Mouse (Mus musculus): ENCODE results near the gene Ncoa7.

Gene Ncoa7

DNA sequence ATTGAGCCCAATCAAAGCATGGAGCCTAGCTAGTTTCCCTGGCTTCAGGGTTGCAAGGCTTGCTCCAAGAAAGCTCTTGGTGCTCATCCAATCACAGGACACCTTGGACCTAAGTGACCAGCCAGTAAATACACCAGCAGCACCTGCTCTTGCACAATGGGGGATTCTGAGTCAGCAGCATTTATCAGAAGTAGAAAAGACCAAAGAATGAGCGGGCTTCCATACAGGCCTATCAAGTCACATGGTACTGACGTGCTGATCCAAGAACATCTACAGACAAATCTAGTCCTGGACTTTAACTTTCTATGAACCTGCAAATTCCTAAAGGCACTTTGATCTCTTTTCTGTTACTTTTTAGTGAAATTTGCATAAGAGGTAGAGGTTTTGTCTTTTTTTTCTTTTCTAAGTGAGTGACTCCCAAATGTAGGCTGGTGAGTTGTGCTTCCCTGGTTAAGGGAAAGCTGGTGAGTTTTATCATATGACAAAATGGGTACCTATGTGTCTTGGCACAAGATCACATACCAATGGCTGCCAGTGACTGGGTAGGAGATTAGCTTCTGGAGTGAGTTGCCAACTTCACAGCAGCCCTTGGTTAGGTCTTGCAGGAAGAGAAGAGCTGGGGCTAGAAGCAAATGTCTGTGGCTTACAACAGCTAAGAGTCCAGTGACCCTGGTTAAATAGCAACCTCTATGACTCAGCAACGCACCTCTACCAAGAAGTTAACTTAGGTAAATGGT is 57.7 kb downstream of the Ncoa7 start:
- no peak for DNase-seq (ENCODE audit: low read depth, low spot score)

DNA sequence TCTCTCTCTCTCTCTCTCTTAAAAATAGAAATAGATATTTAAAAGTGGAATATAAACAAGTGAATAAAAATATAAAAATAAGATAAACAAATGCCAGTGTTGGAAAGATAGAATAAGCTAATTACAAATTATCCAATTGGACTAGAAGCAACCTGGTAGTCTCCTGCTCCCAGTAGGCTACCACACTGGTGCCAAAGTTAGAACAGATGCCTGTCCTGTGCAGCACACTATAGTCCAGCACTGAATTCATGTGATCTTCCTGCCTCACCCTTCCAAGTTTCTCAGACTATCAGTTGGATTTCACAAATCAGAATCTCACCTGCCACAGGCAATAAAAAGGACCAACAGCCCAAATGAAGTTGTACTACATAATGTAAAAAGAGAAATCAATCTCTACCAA is 59.9 kb downstream of the Ncoa7 start:
- DNase-seq (ENCODE audit: low read depth, low spot score): no peak

DNA sequence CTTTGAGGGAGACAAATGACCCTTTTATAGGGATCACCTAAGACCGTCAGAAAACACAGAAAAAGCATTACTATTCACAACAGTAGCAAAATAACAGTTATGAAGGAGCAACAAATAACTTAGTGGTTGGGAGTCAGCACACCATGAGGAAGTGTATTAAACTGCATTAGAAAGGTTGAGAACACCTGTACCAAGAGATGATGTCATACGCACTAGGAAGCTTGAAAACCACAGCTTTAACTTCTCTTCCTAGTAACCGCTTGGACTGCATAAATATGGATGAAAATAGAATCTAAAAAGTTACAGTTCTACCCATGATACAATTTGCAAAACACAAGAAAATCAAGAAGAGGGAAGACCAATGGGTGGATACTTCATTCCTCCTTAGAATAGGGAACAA is 64.7 kb downstream of the Ncoa7 start:
- no peak for DNase-seq (ENCODE audit: low read depth, low spot score)

DNA sequence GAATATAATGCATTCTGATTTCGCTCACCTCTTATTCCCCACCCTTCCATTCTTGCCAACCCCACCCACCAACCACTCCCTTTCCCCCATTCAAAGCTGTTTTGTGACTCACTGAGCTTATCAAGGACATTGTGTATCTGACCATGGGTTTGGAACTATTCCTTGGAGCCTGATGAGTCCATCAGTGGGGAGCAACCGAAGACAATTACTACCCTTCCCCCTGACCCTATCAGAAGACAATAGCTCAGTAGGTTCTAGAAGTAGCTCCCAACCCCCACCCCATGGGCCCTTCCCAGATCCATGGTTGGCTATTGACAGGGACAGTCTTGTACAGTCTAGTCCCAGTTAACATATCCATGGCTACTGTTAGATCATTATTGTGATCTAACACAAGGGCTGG is 65.8 kb downstream of the Ncoa7 start:
- DNase-seq (ENCODE audit: low read depth, low spot score): no peak

DNA sequence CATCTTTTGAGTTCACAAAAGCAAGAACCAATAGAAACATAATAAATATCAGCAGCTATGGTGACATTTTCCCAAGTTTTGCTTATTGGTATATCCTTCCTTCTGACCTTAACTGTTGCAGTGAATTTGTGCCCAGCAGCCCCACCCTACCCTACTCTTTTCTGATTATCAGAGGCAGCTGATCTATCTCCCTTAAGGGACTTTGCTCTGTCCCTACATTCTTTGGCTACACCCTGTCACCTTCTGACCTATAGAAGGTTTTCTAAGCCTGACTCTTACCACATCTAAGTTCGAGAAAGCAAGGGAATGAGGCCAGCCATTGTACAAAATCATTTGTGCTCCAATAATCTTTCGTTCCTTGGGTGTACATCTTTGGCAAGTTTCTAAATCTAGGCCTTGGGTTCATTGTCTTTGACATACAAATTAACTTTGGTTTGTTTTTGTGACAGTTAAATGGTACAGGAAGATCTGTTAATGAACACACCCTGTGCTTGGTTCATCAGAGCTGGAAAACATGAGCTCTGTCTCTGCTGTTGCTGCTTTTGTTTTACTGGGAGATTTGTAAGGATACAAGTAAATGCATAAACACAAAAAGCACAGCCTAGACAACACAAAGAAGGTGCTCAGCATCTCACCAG is 69.9 kb downstream of the Ncoa7 start:
- no peak for DNase-seq (ENCODE audit: low read depth, low spot score)

DNA sequence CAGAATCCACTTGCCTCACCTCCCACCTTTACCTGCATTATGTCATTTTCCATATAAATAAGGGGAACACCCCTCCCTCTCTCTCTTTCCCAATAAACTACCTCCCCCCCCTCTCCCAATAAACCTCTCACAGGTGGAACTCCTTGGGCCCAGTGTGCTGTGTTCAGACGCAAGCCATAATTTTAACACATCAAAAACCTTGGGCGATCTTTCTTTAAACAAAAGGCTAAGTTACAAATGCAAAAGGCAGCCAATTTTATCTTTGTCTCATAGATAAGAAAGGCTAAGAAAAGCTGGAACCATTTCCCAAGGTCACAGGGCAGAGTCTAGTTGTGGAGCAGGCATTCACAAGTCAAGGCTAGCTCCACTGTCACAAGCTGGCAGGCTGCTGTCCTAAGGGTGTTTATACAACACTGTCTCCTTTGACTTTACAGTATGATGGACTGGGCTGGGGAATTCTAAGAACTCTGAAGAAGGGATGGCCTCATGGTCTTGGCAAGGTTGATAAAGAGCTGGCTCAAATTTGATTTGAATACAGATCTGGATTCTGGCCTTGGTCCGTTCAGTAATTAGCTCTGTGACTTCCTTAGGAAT is 71.7 kb downstream of the Ncoa7 start:
- no peak for DNase-seq (ENCODE audit: low read depth, low spot score)

DNA sequence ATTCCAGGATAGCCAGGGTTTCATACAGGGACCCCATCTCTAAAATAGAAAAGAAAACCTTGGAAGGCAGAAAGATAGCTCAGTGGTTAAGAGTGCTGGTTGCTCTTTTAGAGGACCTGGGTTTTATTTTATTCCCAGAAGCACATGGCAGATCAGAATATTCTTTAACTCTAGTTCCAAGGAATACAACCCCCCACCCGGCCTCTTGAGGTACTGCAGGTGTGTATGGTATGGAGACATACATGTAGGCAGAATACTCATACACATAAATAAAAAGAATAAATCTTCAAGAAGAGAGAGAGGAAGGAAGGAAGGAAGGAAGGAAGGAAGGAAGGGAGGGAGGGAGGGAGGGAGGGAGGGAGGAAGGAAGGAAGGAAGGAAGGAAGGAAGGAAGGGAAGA is 72.3 kb downstream of the Ncoa7 start:
- DNase-seq (ENCODE audit: low read depth, low spot score): no peak

DNA sequence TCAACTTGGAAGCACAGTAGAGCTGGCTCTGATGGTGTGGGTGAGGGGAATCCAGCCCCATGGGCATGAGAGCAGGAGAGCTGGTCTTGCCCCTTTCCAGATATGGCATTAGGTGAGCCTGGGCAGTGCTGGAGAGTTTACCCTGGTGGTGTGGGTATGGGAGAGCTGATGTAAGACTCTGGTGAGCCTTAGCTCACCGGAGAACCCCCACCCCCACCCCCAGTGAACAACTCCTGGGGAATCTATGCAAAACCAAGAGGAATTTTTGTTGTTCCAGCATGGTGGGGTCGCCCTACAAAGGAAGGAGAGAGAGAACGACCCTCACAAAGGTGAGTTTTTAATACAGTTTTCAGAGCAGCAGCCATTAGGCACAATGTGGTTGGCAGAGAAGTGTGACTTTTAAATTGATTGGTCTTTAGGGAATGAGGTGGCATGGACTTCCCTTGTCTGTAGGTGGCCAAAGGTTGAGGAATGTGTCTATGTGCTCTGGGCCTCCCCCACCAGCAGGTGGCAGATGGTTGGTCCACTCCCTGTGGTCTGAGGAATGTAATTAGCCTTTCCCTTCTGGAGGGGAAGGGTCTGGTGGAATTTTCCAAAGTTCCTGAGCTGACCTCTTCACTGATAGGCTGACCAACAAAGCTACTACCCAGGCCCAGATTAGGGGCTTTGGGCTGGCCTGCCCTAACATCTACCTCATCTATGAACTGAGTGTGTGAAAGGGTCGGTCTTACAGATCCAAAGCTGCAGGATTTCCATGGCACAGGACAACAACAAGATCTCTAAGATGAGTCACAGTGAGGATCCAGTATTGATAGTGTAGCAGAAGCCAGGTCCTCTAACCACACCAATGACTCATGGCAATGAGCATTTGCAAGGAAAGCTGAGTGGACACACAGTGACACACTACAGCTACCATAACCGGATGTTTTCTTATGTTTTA is 73.7 kb downstream of the Ncoa7 start:
- DNase-seq (ENCODE audit: low read depth, low spot score): no peak

DNA sequence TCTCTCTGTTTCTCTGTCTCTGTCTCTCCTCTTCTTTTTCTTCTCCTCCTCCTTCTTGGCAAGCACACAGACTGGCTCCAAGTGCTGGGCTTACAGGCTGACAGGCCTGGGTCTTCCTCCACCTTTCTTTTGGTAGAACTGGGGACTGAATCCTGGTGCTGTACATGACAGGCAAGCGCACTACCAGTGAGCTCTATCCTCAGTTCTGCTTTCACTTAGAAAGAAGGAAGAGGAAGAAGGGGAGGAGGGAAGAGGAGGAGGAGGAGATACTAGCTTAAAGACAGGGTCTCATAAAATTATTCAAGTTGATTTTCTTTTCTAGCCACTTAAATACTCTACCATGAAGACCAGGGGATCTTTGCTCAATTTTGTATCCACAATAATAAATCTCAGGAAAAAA is 80.1 kb downstream of the Ncoa7 start:
- DNase-seq (ENCODE audit: low read depth, low spot score): no peak

DNA sequence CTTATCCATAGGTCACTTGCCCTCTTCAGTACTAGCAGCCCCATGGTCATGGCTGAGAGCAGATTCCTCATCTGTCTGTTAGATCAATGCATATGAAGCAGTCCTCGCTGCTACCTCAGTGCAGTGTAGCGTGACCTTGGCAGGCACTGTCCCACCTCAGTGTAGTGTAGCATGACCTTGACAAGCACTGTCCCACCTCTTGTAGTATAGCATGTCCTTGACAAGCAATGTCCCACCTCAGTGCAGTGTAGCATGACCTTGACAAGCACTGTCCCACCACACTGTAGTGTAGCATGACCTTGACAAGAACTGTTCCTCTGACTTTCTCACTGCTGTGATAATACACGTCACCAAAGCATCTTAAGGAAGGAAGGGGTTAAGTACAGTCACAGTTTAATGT is 82.6 kb downstream of the Ncoa7 start:
- no peak for DNase-seq (ENCODE audit: low read depth, low spot score)

DNA sequence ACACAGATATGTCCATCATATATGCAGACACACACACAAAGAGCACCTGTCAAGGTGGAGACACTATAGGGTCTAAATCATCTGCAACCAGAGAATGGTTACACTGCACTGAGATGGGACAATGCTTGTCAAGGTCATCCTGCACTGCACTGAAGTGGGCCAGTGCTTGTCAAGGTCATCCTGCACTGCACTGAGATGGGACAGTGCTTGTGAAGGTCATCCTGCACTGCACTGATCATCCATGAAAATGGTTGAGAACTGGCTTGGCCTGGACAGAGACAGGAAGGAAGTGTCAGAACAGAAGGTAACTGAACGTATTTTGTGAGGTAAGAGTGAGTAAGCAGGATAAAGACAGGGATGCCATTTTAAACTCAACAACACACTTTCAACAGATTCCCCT is 83.2 kb downstream of the Ncoa7 start:
- no peak for DNase-seq (ENCODE audit: low read depth, low spot score)

DNA sequence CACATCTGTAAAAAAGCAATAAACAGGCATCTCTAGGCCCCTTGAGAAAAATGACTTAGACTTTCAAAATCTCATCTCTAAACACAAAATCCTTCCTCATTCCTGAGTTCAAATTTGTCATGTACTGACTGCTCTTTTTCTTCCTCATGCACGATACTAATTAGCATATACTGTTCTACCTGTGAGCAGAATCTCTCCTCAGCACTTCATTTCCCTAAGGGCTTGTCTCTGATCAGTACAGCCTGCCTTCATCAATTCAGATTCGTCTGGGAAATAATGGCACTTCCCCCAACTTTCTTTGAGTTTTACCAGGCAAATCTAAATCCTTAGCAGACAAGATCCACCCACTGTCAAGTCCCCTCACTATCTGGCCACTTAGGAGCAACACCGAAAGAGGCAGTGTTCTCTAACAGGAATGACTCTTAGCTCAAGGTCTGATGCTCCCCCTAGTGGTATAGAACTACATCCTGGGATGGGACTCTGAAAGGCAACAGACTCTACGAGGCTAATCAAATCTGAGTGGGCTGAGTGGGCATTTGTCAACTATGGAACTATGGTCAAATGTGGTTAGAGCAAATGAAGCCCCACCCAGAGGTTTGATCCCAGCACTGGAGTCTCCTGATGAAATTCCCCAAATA is 84.3 kb downstream of the Ncoa7 start:
- peak; percentile 84 for DNase-seq (ENCODE audit: low read depth, low spot score)

DNA sequence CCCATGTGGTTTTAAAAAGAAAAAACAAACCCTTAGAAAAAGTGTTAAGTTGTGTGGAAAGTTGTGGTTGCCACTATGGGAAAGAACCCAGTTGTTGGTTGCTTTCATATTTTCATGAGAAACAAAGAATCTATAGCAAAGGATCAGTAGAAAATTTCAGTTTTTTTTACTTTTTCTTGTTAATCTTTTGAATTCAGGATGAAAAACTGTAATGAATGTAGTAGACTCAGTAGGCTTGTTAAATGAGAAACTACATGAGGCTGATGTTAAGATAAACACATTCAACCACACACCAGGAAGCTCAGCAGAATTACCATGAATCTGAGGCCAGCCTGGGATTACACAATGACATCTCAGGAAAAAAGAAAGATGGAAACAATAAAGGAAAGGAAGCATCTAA is 87.0 kb downstream of the Ncoa7 start:
- peak; percentile 32 for DNase-seq (ENCODE audit: low read depth, low spot score)

DNA sequence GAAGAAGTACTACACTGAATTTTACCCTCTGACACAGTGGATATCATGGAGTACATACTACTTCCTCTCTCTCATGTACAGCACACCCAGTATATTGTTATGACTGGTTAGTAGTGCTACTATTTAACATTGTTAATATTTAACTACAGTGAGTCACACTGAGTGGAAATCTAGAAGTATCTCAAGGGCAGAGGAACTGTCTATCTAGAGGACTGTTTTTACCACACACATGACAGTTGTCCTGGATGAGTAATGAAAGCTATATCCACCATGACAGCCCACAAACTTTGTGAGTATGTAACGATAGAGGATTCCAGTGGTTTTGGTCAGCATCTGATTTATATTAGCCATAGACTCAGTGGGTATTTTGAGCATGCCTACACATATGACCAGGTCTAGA is 90.6 kb downstream of the Ncoa7 start:
- no peak for DNase-seq (ENCODE audit: low read depth, low spot score)

DNA sequence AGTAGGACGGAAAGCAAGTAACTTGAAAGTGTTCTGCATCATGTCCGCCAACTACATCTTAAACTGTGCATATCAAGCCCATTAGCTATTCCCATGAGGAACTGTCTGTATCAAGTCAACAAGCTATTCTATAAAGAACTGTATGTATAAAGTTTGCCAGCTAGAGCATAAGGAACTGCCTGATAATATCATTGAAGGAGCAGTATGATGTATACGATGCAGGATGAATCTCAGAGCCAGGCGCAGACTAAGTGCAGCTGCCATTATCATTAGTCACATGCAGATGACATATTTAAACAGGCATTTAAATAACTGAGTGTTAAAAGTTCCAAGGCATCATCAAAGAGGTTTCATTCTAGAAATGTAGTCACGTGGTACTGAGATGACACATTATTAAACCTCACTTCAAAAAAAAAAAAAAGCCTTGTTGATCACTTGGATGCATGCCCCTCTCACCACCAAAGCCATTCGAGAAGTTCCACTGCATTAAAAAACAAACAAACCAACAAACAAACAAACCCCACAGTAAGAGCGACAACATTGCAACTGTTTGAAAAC is 93.2 kb downstream of the Ncoa7 start:
- no peak for DNase-seq (ENCODE audit: low read depth, low spot score)

DNA sequence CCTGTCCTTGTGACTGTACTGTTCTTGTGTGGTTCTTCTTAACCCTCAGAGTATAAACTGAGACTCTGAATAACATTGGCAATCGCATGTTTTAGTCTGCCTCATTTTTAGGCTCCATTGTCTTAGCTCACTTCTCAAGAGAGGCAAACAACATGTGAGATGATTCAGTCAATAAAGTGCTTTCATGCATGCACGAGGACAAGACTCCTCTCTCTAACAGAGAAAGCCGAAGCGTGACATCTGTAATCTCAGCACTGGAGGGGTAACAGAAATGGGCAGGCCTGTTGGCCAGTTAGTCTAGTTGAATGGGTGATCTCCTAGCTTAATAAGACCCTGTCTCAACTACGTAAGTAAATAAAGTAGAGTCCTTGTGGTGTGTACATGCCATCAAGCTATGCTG is 95.1 kb downstream of the Ncoa7 start:
- DNase-seq (ENCODE audit: low read depth, low spot score): no peak

DNA sequence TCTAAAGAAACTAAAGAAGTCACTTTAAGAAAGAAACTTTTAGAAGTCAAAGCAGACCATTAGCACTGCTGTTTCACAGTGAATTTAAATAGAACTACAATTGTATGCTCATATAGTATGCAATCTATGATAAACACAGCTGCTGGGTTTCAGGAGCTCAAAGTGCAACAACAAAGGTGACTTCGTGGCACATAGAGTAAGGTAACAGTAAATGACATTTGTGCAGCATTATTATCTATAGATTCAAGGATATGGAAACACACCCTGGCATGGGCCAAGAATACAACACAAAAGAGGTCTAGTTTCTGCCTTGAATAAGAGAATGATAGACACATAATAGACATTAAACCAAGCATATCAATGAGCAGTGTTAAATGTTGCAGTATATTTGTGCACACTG is 100.5 kb downstream of the Ncoa7 start:
- no peak for DNase-seq (ENCODE audit: low read depth, low spot score)

DNA sequence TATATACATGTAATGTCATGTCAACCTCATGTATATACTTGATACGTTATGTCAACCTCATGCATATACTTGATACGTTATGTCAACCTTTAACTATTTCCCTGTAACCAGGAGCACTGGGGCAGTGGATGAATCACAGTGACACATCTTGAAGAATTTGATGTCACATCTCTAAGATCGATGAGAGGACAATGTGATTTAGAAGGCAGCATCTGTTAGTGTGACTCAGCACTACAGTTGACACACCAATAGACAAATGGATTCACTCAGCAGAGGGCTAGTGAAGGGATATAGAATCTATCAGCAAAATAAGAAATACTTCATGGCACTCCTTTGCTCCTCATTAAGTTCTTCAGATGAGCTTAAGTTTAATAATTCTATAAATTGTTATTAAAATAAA is 116.3 kb downstream of the Ncoa7 start:
- DNase-seq (ENCODE audit: low read depth, low spot score): no peak

DNA sequence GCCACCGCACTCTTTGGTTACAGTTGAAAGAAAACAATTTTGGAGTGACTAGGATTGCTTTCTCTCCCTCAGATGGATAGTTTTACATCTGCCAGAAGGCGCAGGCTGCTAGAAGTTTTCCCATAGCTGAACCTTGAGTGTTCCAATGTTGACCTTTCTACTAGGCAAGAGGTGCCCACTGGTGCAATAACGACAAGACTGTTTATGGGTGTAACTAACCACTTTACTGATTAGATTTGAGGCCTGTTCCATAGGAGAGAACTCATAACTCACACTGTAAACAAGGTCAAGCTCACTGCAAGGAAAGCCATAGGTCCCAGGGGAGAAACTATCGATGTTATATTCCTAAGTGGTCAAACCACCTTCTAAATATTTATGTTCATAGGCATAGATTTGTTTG is 119.7 kb downstream of the Ncoa7 start:
- DNase-seq (ENCODE audit: low read depth, low spot score): no peak

DNA sequence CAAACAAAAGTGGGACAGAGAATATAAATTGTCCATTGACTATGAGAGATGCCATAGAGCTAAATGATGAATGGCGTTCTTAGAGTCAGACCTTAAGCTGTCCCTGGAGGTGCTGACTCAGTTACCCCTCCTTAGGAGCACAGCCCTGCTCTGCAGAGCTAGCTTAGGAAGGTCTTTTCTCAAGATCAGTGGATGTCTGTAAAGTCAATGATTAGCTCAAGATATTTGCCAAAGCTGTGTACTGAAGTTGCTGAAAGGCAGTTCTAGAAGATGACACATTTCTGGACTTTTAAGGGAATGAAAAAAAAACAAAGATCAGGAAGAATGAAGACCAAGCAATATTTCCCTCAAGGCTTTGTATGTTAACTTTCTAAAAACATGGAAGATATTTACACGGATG is 123.4 kb downstream of the Ncoa7 start:
- no peak for DNase-seq (ENCODE audit: low read depth, low spot score)

DNA sequence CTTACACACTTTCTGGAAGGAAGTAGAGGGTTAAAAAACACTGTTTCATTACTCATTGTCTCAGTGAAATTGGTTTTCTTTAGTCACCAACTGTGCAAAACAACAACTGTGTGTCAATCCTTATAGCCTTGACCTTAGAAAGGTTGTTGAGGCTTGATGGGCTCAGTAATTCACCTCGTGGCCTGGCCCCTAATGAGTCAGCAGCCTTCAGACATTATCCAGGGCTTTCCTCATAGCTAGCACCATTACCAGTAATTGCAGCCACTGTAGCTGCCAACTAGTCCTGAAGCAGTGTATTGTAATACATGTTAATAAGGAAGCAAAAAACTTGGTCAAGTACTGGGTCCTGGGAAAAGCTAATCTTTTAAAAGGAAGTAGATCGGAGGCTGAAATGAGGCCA is 125.1 kb downstream of the Ncoa7 start:
- DNase-seq (ENCODE audit: low read depth, low spot score): no peak

Data from CD4-positive, CD25-positive, alpha-beta regulatory T cell, adult 2 months (primary cell).